Mouse (Mus musculus): ENCODE results near the gene Plekha6. TPM values are rescaled to one million over a fixed set of nuclear protein-coding genes. Genes with fewer than 3 reads are reported as not detected.

The Plekha6 gene
- polyA plus RNA-seq, 1 experiment from 2014 or later = 2.0 TPM

DNA sequence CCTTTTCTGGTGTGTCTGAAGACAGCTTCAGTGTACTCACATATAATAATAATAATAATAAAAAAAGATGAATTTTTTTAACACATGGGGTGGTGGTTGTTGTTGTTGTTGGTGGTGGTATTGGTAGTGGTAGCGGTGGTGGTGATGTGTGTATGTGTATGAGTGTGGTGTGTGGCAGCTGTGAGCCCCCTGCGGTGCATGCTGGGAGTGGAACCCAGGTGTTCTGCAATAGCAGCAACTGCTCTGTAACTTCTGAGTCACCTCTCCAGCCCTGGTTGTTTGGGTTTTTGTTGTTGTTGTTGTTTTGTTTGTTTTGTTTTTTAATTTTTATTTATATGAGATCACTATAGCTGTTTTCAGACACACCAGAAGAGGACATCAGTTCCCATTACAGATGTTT, 13.5 kb upstream of the Plekha6 start:
- no peak overlapping the region for H3K4me3 ChIP-seq (ENCODE audit: low read depth, low read length)
- ATAC-seq (replicated peaks; ENCODE audit: insufficient number of reproducible peaks, low FRiP score, low TSS enrichment, low read depth) = no peak
- 94% methylated on average over 2 of the region's 2 CpGs for WGBS
- H3K27me3 ChIP-seq (ENCODE audit: control insufficient read depth, insufficient read depth, low read length) = no peaks in the 10 kb centered on the region
- no peak overlapping the region for H3K9ac ChIP-seq (replicated peaks; ENCODE audit: low read length)
- H3K9me3 ChIP-seq (replicated peaks; ENCODE audit: control insufficient read depth, low read length) = no peaks in the 10 kb centered on the region; the same call in 1 of the 2 replicates
- no peaks in the 10 kb centered on the region for H3K4me1 ChIP-seq (ENCODE audit: control insufficient read depth, insufficient read depth, low read length)
- no peak for DNase-seq (ENCODE audit: low spot score)
- no peak overlapping the region for H3K4me2 ChIP-seq (ENCODE audit: low read depth, low read length)
- H3K27ac ChIP-seq (replicated peaks; ENCODE audit: low read depth, low read length) = no peak overlapping the region
- no peaks in the 10 kb centered on the region for H3K36me3 ChIP-seq (replicated peaks; ENCODE audit: control insufficient read depth, insufficient read depth, low read depth, low read length)

GRCm38 (mm10) chr1:133152213-133152612, 11.8 kb upstream of the Plekha6 start:
- Histone ChIP-seq H3K4me2 (ENCODE audit: low read depth, low read length) (no peak overlapping the region), H3K27me3 (ENCODE audit: control insufficient read depth, insufficient read depth, low read length) (no peaks in the 10 kb centered on the region), H3K27ac (replicated peaks; ENCODE audit: low read depth, low read length) (no peak overlapping the region), H3K9me3 (replicated peaks; ENCODE audit: control insufficient read depth, low read length) (no peaks in the 10 kb centered on the region; the same call in 1 of the 2 replicates), H3K4me3 (ENCODE audit: low read depth, low read length) (no peak overlapping the region), H3K36me3 (replicated peaks; ENCODE audit: control insufficient read depth, insufficient read depth, low read depth, low read length) (no peaks in the 10 kb centered on the region), H3K4me1 (ENCODE audit: control insufficient read depth, insufficient read depth, low read length) (no peaks in the 10 kb centered on the region), H3K9ac (replicated peaks; ENCODE audit: low read length) (no peak overlapping the region)
- DNase-seq (ENCODE audit: low spot score) = no peak
- no peak for ATAC-seq (replicated peaks; ENCODE audit: insufficient number of reproducible peaks, low FRiP score, low TSS enrichment, low read depth)
- 88% methylated on average over 3 of the region's 3 CpGs for WGBS

DNA sequence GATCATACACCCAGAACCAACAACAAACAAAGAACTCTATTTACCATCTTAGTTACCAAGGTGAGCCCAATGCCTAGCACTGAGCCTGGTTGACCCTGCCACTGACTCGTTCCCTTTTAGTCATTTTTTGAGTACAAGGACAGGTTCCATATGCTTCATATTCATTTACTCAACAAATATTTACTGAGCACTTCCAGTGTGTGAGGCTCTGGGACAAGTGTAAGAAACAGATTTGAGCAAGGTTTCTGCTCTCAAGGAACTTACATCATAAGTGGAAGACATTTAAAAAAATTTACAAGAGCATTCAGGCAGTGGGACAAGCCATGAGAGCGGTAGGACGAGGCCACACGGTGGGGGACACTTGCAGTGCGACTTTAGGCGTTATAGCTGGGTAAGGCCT, 8.7 kb upstream of the Plekha6 start:
- Histone ChIP-seq H3K4me2 (ENCODE audit: low read depth, low read length) (no peak overlapping the region), H3K27ac (replicated peaks; ENCODE audit: low read depth, low read length) (no peak overlapping the region), H3K4me3 (ENCODE audit: low read depth, low read length) (no peak overlapping the region), H3K27me3 (ENCODE audit: control insufficient read depth, insufficient read depth, low read length) (no peaks in the 10 kb centered on the region), H3K9me3 (replicated peaks; ENCODE audit: control insufficient read depth, low read length) (no peaks in the 10 kb centered on the region), H3K36me3 (replicated peaks; ENCODE audit: control insufficient read depth, insufficient read depth, low read depth, low read length) (no peaks in the 10 kb centered on the region), H3K4me1 (ENCODE audit: control insufficient read depth, insufficient read depth, low read length) (no peaks in the 10 kb centered on the region), H3K9ac (replicated peaks; ENCODE audit: low read length) (no peak overlapping the region)
- WGBS = 85% methylated on average over 6 of the region's 6 CpGs
- ATAC-seq (replicated peaks; ENCODE audit: insufficient number of reproducible peaks, low FRiP score, low TSS enrichment, low read depth) = no peak
- DNase-seq (ENCODE audit: low spot score) = no peak

DNA sequence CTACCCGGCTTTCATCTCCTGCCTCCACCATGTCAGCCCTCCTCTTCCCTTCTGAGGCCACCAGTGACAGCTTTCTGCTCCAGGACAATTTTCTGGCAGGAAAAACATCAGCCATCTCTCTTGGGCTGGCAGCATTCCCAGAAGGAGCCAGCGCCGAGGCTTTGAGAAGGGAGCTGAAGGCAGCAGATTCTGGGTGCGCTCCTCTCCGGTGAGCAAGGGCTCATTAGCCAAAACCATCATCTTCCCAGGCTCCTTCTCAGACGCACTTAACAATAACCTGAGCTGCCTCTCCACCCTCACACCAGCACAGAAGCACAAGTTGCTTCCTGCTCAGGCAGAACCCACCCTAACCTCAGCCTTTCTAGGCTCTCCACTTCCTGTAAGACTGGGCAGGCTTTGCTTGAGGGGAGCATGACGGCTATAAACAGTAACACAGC, 4.9 kb upstream of the Plekha6 start:
- no peaks in the 10 kb centered on the region for H3K4me1 ChIP-seq (ENCODE audit: control insufficient read depth, insufficient read depth, low read length)
- DNase-seq (ENCODE audit: low spot score) (no peak), ATAC-seq (replicated peaks; ENCODE audit: insufficient number of reproducible peaks, low FRiP score, low TSS enrichment, low read depth) (no peak)
- H3K9me3 ChIP-seq (replicated peaks; ENCODE audit: control insufficient read depth, low read length) = no peaks in the 10 kb centered on the region
- no peaks in the 10 kb centered on the region for H3K36me3 ChIP-seq (replicated peaks; ENCODE audit: control insufficient read depth, insufficient read depth, low read depth, low read length)
- no peak overlapping the region for H3K9ac ChIP-seq (replicated peaks; ENCODE audit: low read length)
- H3K27me3 ChIP-seq (ENCODE audit: control insufficient read depth, insufficient read depth, low read length) = peaks cover 20% of the 10 kb centered on the region
- no peak overlapping the region for H3K4me2 ChIP-seq (ENCODE audit: low read depth, low read length)
- H3K4me3 ChIP-seq (ENCODE audit: low read depth, low read length) = no peak overlapping the region
- 63% methylated on average over 7 of the region's 7 CpGs for WGBS
- H3K27ac ChIP-seq (replicated peaks; ENCODE audit: low read depth, low read length) = no peak overlapping the region

GRCm38 (mm10) chr1:133161559-133161958, 2.5 kb upstream of the Plekha6 start:
- no peak for DNase-seq (ENCODE audit: low spot score)
- no peak overlapping the region for H3K27ac ChIP-seq (replicated peaks; ENCODE audit: low read depth, low read length)

GRCm38 (mm10) chr1:133162046-133162445, 2.0 kb upstream of the Plekha6 start:
- Histone ChIP-seq H3K27me3 (ENCODE audit: control insufficient read depth, insufficient read depth, low read length) (peaks cover 30% of the 10 kb centered on the region), H3K27ac (replicated peaks; ENCODE audit: low read depth, low read length) (no peak overlapping the region)
- ATAC-seq (replicated peaks; ENCODE audit: insufficient number of reproducible peaks, low FRiP score, low TSS enrichment, low read depth) = no peak

More at GRCm38 (mm10) chr1:133161559-133161958, 2.5 kb upstream of the Plekha6 start:
- Histone ChIP-seq H3K9me3 (replicated peaks; ENCODE audit: control insufficient read depth, low read length) (no peaks in the 10 kb centered on the region), H3K4me3 (ENCODE audit: low read depth, low read length) (no peak overlapping the region), H3K36me3 (replicated peaks; ENCODE audit: control insufficient read depth, insufficient read depth, low read depth, low read length) (no peaks in the 10 kb centered on the region), H3K4me1 (ENCODE audit: control insufficient read depth, insufficient read depth, low read length) (no peaks in the 10 kb centered on the region; the same call in 1 of the 2 replicates), H3K4me2 (ENCODE audit: low read depth, low read length) (no peak overlapping the region), H3K9ac (replicated peaks; ENCODE audit: low read length) (no peak overlapping the region), H3K27me3 (ENCODE audit: control insufficient read depth, insufficient read depth, low read length) (peaks cover 30% of the 10 kb centered on the region)
- 58% methylated on average over 4 of the region's 4 CpGs for WGBS
- no peak for ATAC-seq (replicated peaks; ENCODE audit: insufficient number of reproducible peaks, low FRiP score, low TSS enrichment, low read depth)

GRCm38 (mm10) chr1:133162981-133163380, 1.0 kb upstream of the Plekha6 start:
- Histone ChIP-seq H3K9me3 (replicated peaks; ENCODE audit: control insufficient read depth, low read length) (no peaks in the 10 kb centered on the region), H3K4me3 (ENCODE audit: low read depth, low read length) (no peak overlapping the region), H3K27me3 (ENCODE audit: control insufficient read depth, insufficient read depth, low read length) (peaks cover 30% of the 10 kb centered on the region), H3K27ac (replicated peaks; ENCODE audit: low read depth, low read length) (no peak overlapping the region), H3K9ac (replicated peaks; ENCODE audit: low read length) (no peak overlapping the region), H3K4me2 (ENCODE audit: low read depth, low read length) (no peak overlapping the region), H3K4me1 (ENCODE audit: control insufficient read depth, insufficient read depth, low read length) (no peaks in the 10 kb centered on the region; the same call in 1 of the 2 replicates), H3K36me3 (replicated peaks; ENCODE audit: control insufficient read depth, insufficient read depth, low read depth, low read length) (no peaks in the 10 kb centered on the region)
- no peak for ATAC-seq (replicated peaks; ENCODE audit: insufficient number of reproducible peaks, low FRiP score, low TSS enrichment, low read depth)
- 54% methylated on average over 8 of the region's 8 CpGs for WGBS
- DNase-seq (ENCODE audit: low spot score) = no peak

More at GRCm38 (mm10) chr1:133162046-133162445, 2.0 kb upstream of the Plekha6 start:
- Histone ChIP-seq H3K9me3 (replicated peaks; ENCODE audit: control insufficient read depth, low read length) (no peaks in the 10 kb centered on the region), H3K9ac (replicated peaks; ENCODE audit: low read length) (no peak overlapping the region), H3K4me2 (ENCODE audit: low read depth, low read length) (no peak overlapping the region), H3K4me1 (ENCODE audit: control insufficient read depth, insufficient read depth, low read length) (no peaks in the 10 kb centered on the region; the same call in 1 of the 2 replicates), H3K36me3 (replicated peaks; ENCODE audit: control insufficient read depth, insufficient read depth, low read depth, low read length) (no peaks in the 10 kb centered on the region), H3K4me3 (ENCODE audit: low read depth, low read length) (no peak overlapping the region)
- no peak for DNase-seq (ENCODE audit: low spot score)
- 60% methylated on average over 10 of the region's 10 CpGs for WGBS

GRCm38 (mm10) chr1:133164591-133165011, 591 bp downstream of the Plekha6 start:
- no peaks in the 10 kb centered on the region for H3K36me3 ChIP-seq (replicated peaks; ENCODE audit: control insufficient read depth, insufficient read depth, low read depth, low read length)
- WGBS = 1% methylated on average over 10 of the region's 10 CpGs
- peak; percentile 32 for DNase-seq (ENCODE audit: low spot score)
- H3K27me3 ChIP-seq (ENCODE audit: control insufficient read depth, insufficient read depth, low read length) = peaks cover 30% of the 10 kb centered on the region
- H3K4me3 ChIP-seq (ENCODE audit: low read depth, low read length) = peak overlapping the region; percentile 49
- peak overlapping the region; percentile 91 for H3K4me2 ChIP-seq (ENCODE audit: low read depth, low read length)
- no peaks in the 10 kb centered on the region for H3K9me3 ChIP-seq (replicated peaks; ENCODE audit: control insufficient read depth, low read length)
- no peak for ATAC-seq (replicated peaks; ENCODE audit: insufficient number of reproducible peaks, low FRiP score, low TSS enrichment, low read depth)
- no peak overlapping the region for H3K9ac ChIP-seq (replicated peaks; ENCODE audit: low read length)
- H3K27ac ChIP-seq (replicated peaks; ENCODE audit: low read depth, low read length) = no peak overlapping the region
- no peaks in the 10 kb centered on the region; the same call in 1 of the 2 replicates for H3K4me1 ChIP-seq (ENCODE audit: control insufficient read depth, insufficient read depth, low read length)
